ENCODE assay signal across 28 mouse cellular contexts in the genomic region with DNA sequence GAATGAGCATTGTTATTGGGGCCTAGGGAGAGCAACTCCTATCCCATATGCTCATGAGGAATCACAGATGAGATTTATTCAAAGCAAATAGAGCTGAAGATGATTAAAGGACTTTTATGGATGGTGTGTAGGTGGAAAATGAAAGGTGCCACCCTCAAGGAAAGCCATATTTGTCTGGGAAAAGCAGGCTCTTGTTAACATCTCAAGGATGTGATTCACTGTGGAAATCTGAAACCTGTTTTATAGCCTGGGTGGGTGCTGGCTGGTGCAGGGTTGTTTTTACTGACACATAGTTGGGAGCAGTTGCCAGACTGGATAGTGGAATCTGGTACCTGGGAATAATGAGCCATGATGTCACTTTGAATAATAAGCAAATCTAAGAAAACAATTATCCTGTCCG.
DNase-seq lines count a peak whose midpoint lies in the region; TF ChIP-seq lines count a peak whose summit lies in the region.
"Had no signal": no experiment of that assay in that cellular context is flagged by ENCODE, and none has a peak within 500 bp of the region (broad histone marks: within the 10 kb centered on the region; RNA-seq: fewer than 3 reads in every experiment).

No protein-coding gene starts in this region.

- TF ChIP-seq CTCF in left cerebral cortex, adult 2 months (IDR thresholded peaks at IDR 0.05), result no peak

- intact Hi-C loops in left cerebral cortex, adult 2 months (cut with DNase I), result no loop called here

- H3K4me3 ChIP-seq in left cerebral cortex, adult 2 months, result no peak overlapping the region
- H3K4me3 ChIP-seq: embryonic facial prominence, embryonic 10.5 days; embryonic facial prominence, embryonic 13.5 days; erythroblast, embryonic 14.5 days; forebrain, embryonic 12.5 days; forebrain, embryonic 15.5 days; heart, adult 2 months; heart, embryonic 10.5 days; heart, embryonic 13.5 days had no signal

- H3K27ac ChIP-seq in left cerebral cortex, adult 2 months, result no peak overlapping the region
- H3K27ac ChIP-seq: embryonic facial prominence, embryonic 10.5 days; embryonic facial prominence, embryonic 13.5 days; forebrain, embryonic 12.5 days; forebrain, embryonic 15.5 days; heart, adult 2 months; heart, embryonic 10.5 days; heart, embryonic 13.5 days; hindbrain, embryonic 14.5 days; hindbrain, postnatal 0 days had no signal

- peak; percentile 14 to 29 for DNase-seq in frontal cortex, adult 2 months (ENCODE audit: extremely low spot score in 1 of 2, low spot score in 1 of 2)
- no peak for DNase-seq in frontal cortex, postnatal 10 days (ENCODE audit: low spot score in 2 of 2)
- DNase-seq in left cerebral cortex, adult 9 months (ENCODE audit: low spot score in 2 of 2), result peak; percentile 4 to 5
- no peak for DNase-seq in left cerebral cortex, adult 2 months (ENCODE audit: extremely low spot score in 1 of 2, low spot score in 2 of 2)
- peak; percentile 49 for DNase-seq in brain, adult 2 months (ENCODE audit: low read depth, low spot score)
- peak; percentile 26 for DNase-seq in telencephalon, adult 2 months (ENCODE audit: low read depth, low spot score)
- DNase-seq in testis, postnatal 14 days (ENCODE audit: low spot score), result no peak
- DNase-seq: adrenal gland, postnatal 10 days; B cell, adult 2 months; cerebellum, adult 11-12 months; cerebellum, adult 8-10 months; cerebellum, postnatal 10 days; cerebellum, postnatal 36 days; embryo, embryonic 11 days; gastrocnemius, postnatal 10 days; gastrocnemius, postnatal 36 days; heart, adult 2 months; heart, postnatal 14 days; heart, postnatal 4 days had no signal

Comparison
In these comparisons a context has a peak if more than half of its experiments do, and no peak if none do; other contexts are left out.
1. DNase-seq: peak in frontal cortex, adult 2 months (2 of 2), left cerebral cortex, adult 9 months (2 of 2), brain, adult 2 months (single experiment) and telencephalon, adult 2 months (single experiment); none in frontal cortex, postnatal 10 days (0 of 2), left cerebral cortex, adult 2 months (0 of 2) and testis, postnatal 14 days (single experiment).